Mouse (Mus musculus): Measurements from ENCODE around the gene E130114P18Rik. TPM values are rescaled to one million over a fixed set of nuclear protein-coding genes. Genes with fewer than 3 reads are reported as not detected.
A peak's percentile ranks its signal among the peaks of the same experiment; 100 is the strongest.

The E130114P18Rik gene
- polyA plus RNA-seq, 1 experiment from 2014 or later = 2.5 TPM

GRCm38 (mm10) chr4:97818498-97818897 is 40.6 kb upstream of the E130114P18Rik start:
- Histone ChIP-seq H3K27me3 (ENCODE audit: control insufficient read depth, insufficient read depth, low read length) (no peaks in the 10 kb centered on the region), H3K9ac (ENCODE audit: low read length) (no peak overlapping the region), H3K4me1 (ENCODE audit: control insufficient read depth, insufficient read depth, low read length) (peaks cover 3% of the 10 kb centered on the region; the same call in 1 of the 2 replicates), H3K4me3 (replicated peaks; ENCODE audit: low read length) (no peak overlapping the region), H3K9me3 (replicated peaks; ENCODE audit: control insufficient read depth, low read length) (no peaks in the 10 kb centered on the region), H3K36me3 (ENCODE audit: control insufficient read depth, insufficient read depth, low read length) (no peaks in the 10 kb centered on the region), H3K4me2 (ENCODE audit: low read depth, low read length) (no peak overlapping the region), H3K27ac (ENCODE audit: low read length) (no peak overlapping the region)
- no peak for ATAC-seq (ENCODE audit: insufficient read depth, low FRiP score)
- 88% methylated on average over 3 of the region's 3 CpGs for WGBS

GRCm38 (mm10) chr4:97817741-97818140 is 39.9 kb upstream of the E130114P18Rik start:
- Histone ChIP-seq H3K27ac (ENCODE audit: low read length) (no peak overlapping the region), H3K36me3 (ENCODE audit: control insufficient read depth, insufficient read depth, low read length) (no peaks in the 10 kb centered on the region), H3K4me1 (ENCODE audit: control insufficient read depth, insufficient read depth, low read length) (peaks cover 3% of the 10 kb centered on the region; the same call in 1 of the 2 replicates), H3K9ac (ENCODE audit: low read length) (no peak overlapping the region), H3K9me3 (replicated peaks; ENCODE audit: control insufficient read depth, low read length) (no peaks in the 10 kb centered on the region), H3K27me3 (ENCODE audit: control insufficient read depth, insufficient read depth, low read length) (no peaks in the 10 kb centered on the region), H3K4me3 (replicated peaks; ENCODE audit: low read length) (no peak overlapping the region), H3K4me2 (ENCODE audit: low read depth, low read length) (no peak overlapping the region)
- no peak for ATAC-seq (ENCODE audit: insufficient read depth, low FRiP score)
- WGBS = 70% methylated on average over 1 of the region's 1 CpGs

GRCm38 (mm10) chr4:97816753-97817152 is 38.9 kb upstream of the E130114P18Rik start:
- WGBS = 65% methylated on average over 3 of the region's 3 CpGs
- Histone ChIP-seq H3K27ac (ENCODE audit: low read length) (no peak overlapping the region), H3K4me2 (ENCODE audit: low read depth, low read length) (no peak overlapping the region)

GRCm38 (mm10) chr4:97816001-97816400 is 38.1 kb upstream of the E130114P18Rik start:
- Histone ChIP-seq H3K36me3 (ENCODE audit: control insufficient read depth, insufficient read depth, low read length) (no peaks in the 10 kb centered on the region), H3K27ac (ENCODE audit: low read length) (no peak overlapping the region), H3K4me1 (ENCODE audit: control insufficient read depth, insufficient read depth, low read length) (peaks cover 3% of the 10 kb centered on the region; the same call in 1 of the 2 replicates), H3K9ac (ENCODE audit: low read length) (no peak overlapping the region), H3K4me2 (ENCODE audit: low read depth, low read length) (no peak overlapping the region), H3K4me3 (replicated peaks; ENCODE audit: low read length) (no peak overlapping the region), H3K27me3 (ENCODE audit: control insufficient read depth, insufficient read depth, low read length) (no peaks in the 10 kb centered on the region), H3K9me3 (replicated peaks; ENCODE audit: control insufficient read depth, low read length) (no peaks in the 10 kb centered on the region)
- ATAC-seq (ENCODE audit: insufficient read depth, low FRiP score) = no peak

More at GRCm38 (mm10) chr4:97816753-97817152, 38.9 kb upstream of the E130114P18Rik start:
- H3K4me3 ChIP-seq (replicated peaks; ENCODE audit: low read length) = no peak overlapping the region
- H3K9me3 ChIP-seq (replicated peaks; ENCODE audit: control insufficient read depth, low read length) = no peaks in the 10 kb centered on the region
- no peaks in the 10 kb centered on the region for H3K36me3 ChIP-seq (ENCODE audit: control insufficient read depth, insufficient read depth, low read length)
- H3K9ac ChIP-seq (ENCODE audit: low read length) = no peak overlapping the region
- H3K4me1 ChIP-seq (ENCODE audit: control insufficient read depth, insufficient read depth, low read length) = peaks cover 3% of the 10 kb centered on the region; the same call in 1 of the 2 replicates
- H3K27me3 ChIP-seq (ENCODE audit: control insufficient read depth, insufficient read depth, low read length) = no peaks in the 10 kb centered on the region
- no peak for ATAC-seq (ENCODE audit: insufficient read depth, low FRiP score)

- WGBS = 85% methylated on average over 7 of the region's 7 CpGs
- Histone ChIP-seq H3K4me3 (replicated peaks; ENCODE audit: low read length) (no peak overlapping the region), H3K9ac (ENCODE audit: low read length) (no peak overlapping the region), H3K36me3 (ENCODE audit: control insufficient read depth, insufficient read depth, low read length) (no peaks in the 10 kb centered on the region), H3K27me3 (ENCODE audit: control insufficient read depth, insufficient read depth, low read length) (no peaks in the 10 kb centered on the region), H3K27ac (ENCODE audit: low read length) (no peak overlapping the region), H3K9me3 (replicated peaks; ENCODE audit: control insufficient read depth, low read length) (no peaks in the 10 kb centered on the region), H3K4me1 (ENCODE audit: control insufficient read depth, insufficient read depth, low read length) (peaks cover 4% of the 10 kb centered on the region), H3K4me2 (ENCODE audit: low read depth, low read length) (no peak overlapping the region)
- no peak for ATAC-seq (ENCODE audit: insufficient read depth, low FRiP score)
Measured at GRCm38 (mm10) chr4:97814515-97814914, 36.6 kb upstream of the E130114P18Rik start.

- H3K4me2 ChIP-seq (ENCODE audit: low read depth, low read length) = no peak overlapping the region
- peaks cover 8% of the 10 kb centered on the region for H3K4me1 ChIP-seq (ENCODE audit: control insufficient read depth, insufficient read depth, low read length)
- H3K9me3 ChIP-seq (replicated peaks; ENCODE audit: control insufficient read depth, low read length) = no peaks in the 10 kb centered on the region
- no peaks in the 10 kb centered on the region for H3K27me3 ChIP-seq (ENCODE audit: control insufficient read depth, insufficient read depth, low read length)
- no peaks in the 10 kb centered on the region for H3K36me3 ChIP-seq (ENCODE audit: control insufficient read depth, insufficient read depth, low read length)
- H3K27ac ChIP-seq (ENCODE audit: low read length) = no peak overlapping the region
- 51% methylated on average over 4 of the region's 4 CpGs for WGBS
- H3K9ac ChIP-seq (ENCODE audit: low read length) = no peak overlapping the region
- H3K4me3 ChIP-seq (replicated peaks; ENCODE audit: low read length) = no peak overlapping the region
- ATAC-seq (ENCODE audit: insufficient read depth, low FRiP score) = no peak
Measured at GRCm38 (mm10) chr4:97813996-97814395, 36.1 kb upstream of the E130114P18Rik start.

- ATAC-seq (ENCODE audit: insufficient read depth, low FRiP score) = no peak
- no peak overlapping the region for H3K9ac ChIP-seq (ENCODE audit: low read length)
- peaks cover 8% of the 10 kb centered on the region for H3K4me1 ChIP-seq (ENCODE audit: control insufficient read depth, insufficient read depth, low read length)
- no peak overlapping the region for H3K4me3 ChIP-seq (replicated peaks; ENCODE audit: low read length)
- no peaks in the 10 kb centered on the region for H3K36me3 ChIP-seq (ENCODE audit: control insufficient read depth, insufficient read depth, low read length)
- H3K27me3 ChIP-seq (ENCODE audit: control insufficient read depth, insufficient read depth, low read length) = no peaks in the 10 kb centered on the region
- H3K4me2 ChIP-seq (ENCODE audit: low read depth, low read length) = no peak overlapping the region
- WGBS = 71% methylated on average over 5 of the region's 5 CpGs
- H3K9me3 ChIP-seq (replicated peaks; ENCODE audit: control insufficient read depth, low read length) = no peaks in the 10 kb centered on the region
- no peak overlapping the region for H3K27ac ChIP-seq (ENCODE audit: low read length)
Measured at GRCm38 (mm10) chr4:97813035-97813434, 35.2 kb upstream of the E130114P18Rik start.

- H3K9me3 ChIP-seq (replicated peaks; ENCODE audit: control insufficient read depth, low read length) = no peaks in the 10 kb centered on the region
- WGBS = 85% methylated on average over 7 of the region's 7 CpGs
- no peak overlapping the region for H3K27ac ChIP-seq (ENCODE audit: low read length)
- H3K36me3 ChIP-seq (ENCODE audit: control insufficient read depth, insufficient read depth, low read length) = no peaks in the 10 kb centered on the region
- H3K4me1 ChIP-seq (ENCODE audit: control insufficient read depth, insufficient read depth, low read length) = peaks cover 9% of the 10 kb centered on the region
- no peak for ATAC-seq (ENCODE audit: insufficient read depth, low FRiP score)
- no peak overlapping the region for H3K9ac ChIP-seq (ENCODE audit: low read length)
- no peaks in the 10 kb centered on the region for H3K27me3 ChIP-seq (ENCODE audit: control insufficient read depth, insufficient read depth, low read length)
- no peak overlapping the region for H3K4me2 ChIP-seq (ENCODE audit: low read depth, low read length)
- H3K4me3 ChIP-seq (replicated peaks; ENCODE audit: low read length) = no peak overlapping the region
Measured at GRCm38 (mm10) chr4:97810348-97810939, 32.6 kb upstream of the E130114P18Rik start.

GRCm38 (mm10) chr4:97809582-97810295 is 31.9 kb upstream of the E130114P18Rik start:
- H3K9me3 ChIP-seq (replicated peaks; ENCODE audit: control insufficient read depth, low read length) = no peaks in the 10 kb centered on the region
- no peak overlapping the region for H3K9ac ChIP-seq (ENCODE audit: low read length)
- WGBS = 65% methylated on average over 4 of the region's 4 CpGs
- no peak overlapping the region for H3K27ac ChIP-seq (ENCODE audit: low read length)
- peaks cover 12% of the 10 kb centered on the region for H3K4me1 ChIP-seq (ENCODE audit: control insufficient read depth, insufficient read depth, low read length)
- H3K27me3 ChIP-seq (ENCODE audit: control insufficient read depth, insufficient read depth, low read length) = no peaks in the 10 kb centered on the region
- no peaks in the 10 kb centered on the region for H3K36me3 ChIP-seq (ENCODE audit: control insufficient read depth, insufficient read depth, low read length)
- ATAC-seq (ENCODE audit: insufficient read depth, low FRiP score) = peak; percentile 33; the same call in 1 of the 2 replicates
- H3K4me3 ChIP-seq (replicated peaks; ENCODE audit: low read length) = no peak overlapping the region
- no peak overlapping the region for H3K4me2 ChIP-seq (ENCODE audit: low read depth, low read length)

Measured in stomach, embryonic 16.5 days (tissue).